Mouse (Mus musculus) kidney, postnatal 0 days (tissue): Measurements from ENCODE around the gene Gm49369. TPM values are rescaled to one million over a fixed set of nuclear protein-coding genes. Genes with fewer than 3 reads are reported as not detected.
"Not testable (repeated sequence)": the region's sequence is repeated elsewhere in the genome, so short reads cannot be mapped to it uniquely, and the experiment has no call there.

Experiments
- ATAC-seq: fragments of 200-750 bp; cut with Nextera tagmentation; replicated peaks from 2 replicates; pipeline ENCODE4 v1.8.0; 2017; ENCODE audit warnings: low read depth, moderate number of reproducible peaks, moderate TSS enrichment, moderate library complexity; ENCODE audit not compliant: low FRiP score
- DNase-seq: peaks from one replicate; pipeline ENCODE4 v3.0.0-alpha.2; 2016; ENCODE audit warnings: low spot score
- H3K27ac ChIP-seq: fragments of 300-500 bp; sonication (generic); 2 replicates; pipeline ENCODE4 v1.5.1; 2014; ENCODE audit warnings: mild to moderate bottlenecking
- H3K27me3 ChIP-seq: fragments of 300-500 bp; sonication (generic); 2 replicates; pipeline ENCODE4 v1.6.1; 2014; ENCODE audit warnings: low read length, mixed read lengths; ENCODE audit not compliant: insufficient read depth
- H3K36me3 ChIP-seq: fragments of 300-500 bp; sonication (generic); 2 replicates; pipeline ENCODE4 v1.6.1; 2014; ENCODE audit warnings: low read length, mixed read lengths; ENCODE audit not compliant: insufficient read depth
- H3K4me1 ChIP-seq: fragments of 300-500 bp; sonication (generic); replicated peaks from 2 replicates; pipeline ENCODE4 v1.6.1; 2014; ENCODE audit warnings: antibody characterized with exemption, low read length, mixed read lengths; ENCODE audit not compliant: insufficient read depth
- H3K4me2 ChIP-seq: fragments of 300-500 bp; sonication (generic); 2 replicates; pipeline ENCODE4 v1.6.1; 2014; ENCODE audit warnings: mild to moderate bottlenecking, low read length, moderate library complexity, mixed read lengths
- H3K4me3 ChIP-seq: fragments of 300-500 bp; sonication (generic); replicated peaks from 2 replicates; pipeline ENCODE4 v1.5.1; 2014; ENCODE audit warnings: low read depth, low read length
- H3K9ac ChIP-seq: fragments of 300-500 bp; sonication (generic); 2 replicates; pipeline ENCODE4 v1.6.1; 2014; ENCODE audit warnings: low read depth, low read length
- H3K9me3 ChIP-seq: fragments of 300-500 bp; sonication (generic); replicated peaks from 2 replicates; pipeline ENCODE4 v1.6.1; 2016; ENCODE audit warnings: low read length, inconsistent platforms, mixed read lengths
- CTCF ChIP-seq: IDR thresholded peaks from 2 replicates; pipeline ENCODE4 v1.5.1; 2016; ENCODE audit warnings: antibody characterized with exemption, low read depth, mild to moderate bottlenecking, moderate library complexity
- WGBS: fragments of 180-500 bp; shearing (Covaris S2); extraction: QIAGEN DNeasy Blood & Tissue Kit; methylation state at CpG from one replicate; pipeline ENCODE4 v1.1.7; 2014; 5-methylcytosine and 5-hydroxymethylcytosine counted together
- polyA plus RNA-seq: library from polyadenylated mRNA; unstranded; fragments of >200 nt; fragmentation: Nextera tagmentation; extraction: Ambion mirVana; gene quantifications from 2 replicates; pipeline ENCODE4 v1.2.1, GENCODE M21; 2015

Gene Gm49369
- polyA plus RNA-seq, 1 experiment from 2014 or later = not detected

- H3K4me1 ChIP-seq = peaks cover 10% of the 10 kb centered on the region; the same call in 1 of the 2 replicates
- no peak overlapping the region for H3K27ac ChIP-seq
- no peaks in the 10 kb centered on the region for H3K9me3 ChIP-seq
- no peaks in the 10 kb centered on the region for H3K36me3 ChIP-seq
- TF ChIP-seq CTCF = no peak
- H3K4me3 ChIP-seq = no peak overlapping the region
- no peak overlapping the region for H3K4me2 ChIP-seq
- 41% methylated on average over 9 of the region's 9 CpGs for WGBS
- no peak; the same call in 1 of the 2 replicates for ATAC-seq
- H3K27me3 ChIP-seq = no peaks in the 10 kb centered on the region
- DNase-seq = peak; percentile 85
- H3K9ac ChIP-seq = no peak overlapping the region
Observed at GRCm38 (mm10) chr7:142330271-142330724, 52.2 kb downstream of the Gm49369 start.

- H3K27ac ChIP-seq = no peak overlapping the region
- H3K36me3 ChIP-seq = no peaks in the 10 kb centered on the region
- no peak for TF ChIP-seq CTCF
- H3K9ac ChIP-seq = no peak overlapping the region
- 68% methylated on average over 3 of the region's 3 CpGs for WGBS
- H3K9me3 ChIP-seq = no peaks in the 10 kb centered on the region
- H3K4me1 ChIP-seq = peaks cover 10% of the 10 kb centered on the region; the same call in 1 of the 2 replicates
- ATAC-seq (no peak), DNase-seq (no peak)
- H3K4me2 ChIP-seq = no peak overlapping the region
- no peaks in the 10 kb centered on the region for H3K27me3 ChIP-seq
- H3K4me3 ChIP-seq = no peak overlapping the region
Observed at GRCm38 (mm10) chr7:142328507-142328906, 54.0 kb downstream of the Gm49369 start.

GRCm38 (mm10) chr7:142326714-142327445 is 55.6 kb downstream of the Gm49369 start:
- Histone ChIP-seq H3K4me3 (no peak overlapping the region), H3K36me3 (no peaks in the 10 kb centered on the region), H3K4me2 (no peak overlapping the region), H3K9ac (no peak overlapping the region), H3K4me1 (peaks cover 10% of the 10 kb centered on the region; the same call in 1 of the 2 replicates), H3K27me3 (no peaks in the 10 kb centered on the region), H3K27ac (0 out of 2 replicates have a peak overlapping the region, but pooled peaks have one; percentile 25), H3K9me3 (no peaks in the 10 kb centered on the region)
- 51% methylated on average over 9 of the region's 9 CpGs for WGBS
- no peak for TF ChIP-seq CTCF
- ATAC-seq (no peak), DNase-seq (peak; percentile 65)

GRCm38 (mm10) chr7:142323396-142324117 is 58.9 kb downstream of the Gm49369 start:
- ATAC-seq = no peak
- no peak overlapping the region for H3K27ac ChIP-seq

GRCm38 (mm10) chr7:142322641-142323040 is 59.8 kb downstream of the Gm49369 start:
- WGBS = 88% methylated on average over 6 of the region's 6 CpGs
- ATAC-seq (no peak), DNase-seq (no peak)
- no peak overlapping the region for H3K9ac ChIP-seq
- H3K4me3 ChIP-seq = no peak overlapping the region
- no peaks in the 10 kb centered on the region for H3K4me1 ChIP-seq
- H3K36me3 ChIP-seq = no peaks in the 10 kb centered on the region
- no peaks in the 10 kb centered on the region for H3K9me3 ChIP-seq
- TF ChIP-seq CTCF = no peak
- H3K27ac ChIP-seq = no peak overlapping the region
- H3K27me3 ChIP-seq = no peaks in the 10 kb centered on the region
- H3K4me2 ChIP-seq = no peak overlapping the region

More at GRCm38 (mm10) chr7:142323396-142324117, 58.9 kb downstream of the Gm49369 start:
- no peaks in the 10 kb centered on the region for H3K9me3 ChIP-seq
- H3K9ac ChIP-seq = no peak overlapping the region
- no peak for TF ChIP-seq CTCF
- no peak for DNase-seq
- WGBS = 84% methylated on average over 12 of the region's 12 CpGs
- H3K4me3 ChIP-seq = no peak overlapping the region
- no peaks in the 10 kb centered on the region for H3K27me3 ChIP-seq
- no peak overlapping the region for H3K4me2 ChIP-seq
- no peaks in the 10 kb centered on the region for H3K36me3 ChIP-seq
- no peaks in the 10 kb centered on the region for H3K4me1 ChIP-seq

GRCm38 (mm10) chr7:142321637-142322306 is 60.7 kb downstream of the Gm49369 start:
- not testable (repeated sequence) for H3K27ac ChIP-seq
- WGBS = 68% methylated on average over 3 of the region's 10 CpGs

More at GRCm38 (mm10) chr7:142321637-142322306, 60.7 kb downstream of the Gm49369 start:
- not testable (repeated sequence) for ATAC-seq, H3K4me2 ChIP-seq, H3K4me1 ChIP-seq, H3K36me3 ChIP-seq, H3K9ac ChIP-seq, H3K4me3 ChIP-seq, H3K9me3 ChIP-seq, H3K27me3 ChIP-seq, DNase-seq

Other genes starting within 250 kb of the Gm49369 start
- not detected in 2 replicates for gene Gm39115, start 246.6 kb downstream of the Gm49369 start, polyA plus RNA-seq
- not detected in 2 replicates for gene Gm45337, start 238.1 kb downstream of the Gm49369 start, polyA plus RNA-seq
- gene Gm29735, start 225.6 kb downstream of the Gm49369 start, polyA plus RNA-seq = not detected in 2 replicates
- gene Gm4553, start 216.9 kb downstream of the Gm49369 start, polyA plus RNA-seq = not detected in 2 replicates
- gene Krtap5-2, start 206.7 kb downstream of the Gm49369 start, polyA plus RNA-seq = not detected in 2 replicates
- gene Gm10153, start 192.3 kb downstream of the Gm49369 start, polyA plus RNA-seq = not detected in 2 replicates
- gene Krtap5-3, start 181.3 kb downstream of the Gm49369 start, polyA plus RNA-seq = not detected in 2 replicates
- not detected in 2 replicates for gene Gm7579, start 170.8 kb downstream of the Gm49369 start, polyA plus RNA-seq
- not detected in 2 replicates for gene Krtap5-5, start 152.7 kb downstream of the Gm49369 start, polyA plus RNA-seq
- gene Gm40460, start 141.6 kb downstream of the Gm49369 start, polyA plus RNA-seq = not detected in 2 replicates
- not detected in 2 replicates for gene Gm2431, start 124.3 kb downstream of the Gm49369 start, polyA plus RNA-seq
- not detected in 2 replicates for gene Gm4559, start 108.3 kb downstream of the Gm49369 start, polyA plus RNA-seq
- not detected in 2 replicates for gene Krtap5-1, start 85.5 kb downstream of the Gm49369 start, polyA plus RNA-seq
- gene Krtap5-4, start 79.1 kb downstream of the Gm49369 start, polyA plus RNA-seq = not detected in 2 replicates
- 3.6 and 3.9 TPM in 2 replicates for gene Ifitm10, start 8.9 kb downstream of the Gm49369 start, polyA plus RNA-seq
- 575 and 586 TPM in 2 replicates for gene Ctsd, start 5.4 kb upstream of the Gm49369 start, polyA plus RNA-seq
- gene Syt8, start 52.2 kb upstream of the Gm49369 start, polyA plus RNA-seq = 2.5 and 4.8 TPM in 2 replicates
- 2.2 and 3.0 TPM in 2 replicates for gene Tnni2, start 59.1 kb upstream of the Gm49369 start, polyA plus RNA-seq
- gene Lsp1, start 78.1 kb upstream of the Gm49369 start, polyA plus RNA-seq = 161 and 165 TPM in 2 replicates
- gene Tnnt3, start 116.2 kb upstream of the Gm49369 start, polyA plus RNA-seq = 3.4 TPM in 2 replicates
- 21.3 and 22.6 TPM in 2 replicates for gene Mrpl23, start 150.0 kb upstream of the Gm49369 start, polyA plus RNA-seq